Mouse (Mus musculus): ENCODE results near the gene Ncaph2. TPM values are rescaled to one million over a fixed set of nuclear protein-coding genes. Genes with fewer than 3 reads are reported as not detected.

The Ncaph2 gene
- polyA plus RNA-seq, 1 experiment = 370 TPM

DNA sequence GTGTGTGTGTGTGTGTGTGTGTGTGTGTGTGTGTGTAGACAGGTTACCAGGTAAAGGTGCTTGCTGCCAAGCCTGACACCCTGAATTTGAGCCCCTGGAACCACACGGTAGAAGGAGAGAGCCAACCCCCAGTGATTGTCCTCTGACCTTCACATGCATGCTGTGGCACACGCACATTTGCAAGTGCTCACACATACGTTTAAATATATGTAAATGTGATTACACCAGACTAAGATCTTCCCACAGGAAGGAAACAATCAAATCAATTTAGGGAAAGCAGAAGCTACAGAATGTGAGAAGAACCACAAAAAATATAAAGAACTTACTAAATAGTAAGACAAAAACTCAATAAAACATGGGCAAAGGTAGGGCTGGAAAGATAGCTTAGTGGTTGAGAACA is 15.4 kb upstream of the Ncaph2 start:
- H3K4me3 ChIP-seq (ENCODE audit: control insufficient read depth, insufficient read depth, low read length) = no peak overlapping the region
- H3K27me3 ChIP-seq (ENCODE audit: control insufficient read depth, insufficient read depth, low read length) = no peaks in the 10 kb centered on the region
- WGBS = 43% methylated on average over 3 of the region's 3 CpGs
- no peak overlapping the region for H3K27ac ChIP-seq (ENCODE audit: control insufficient read depth, insufficient read depth, low read length)
- peaks cover 4% of the 10 kb centered on the region; the same call in 1 of the 2 replicates for H3K4me1 ChIP-seq (replicated peaks; ENCODE audit: control insufficient read depth, insufficient read depth, low read length)
- no peaks in the 10 kb centered on the region for H3K36me3 ChIP-seq (ENCODE audit: control insufficient read depth, insufficient read depth, low read length)
- TF ChIP-seq POLR2A (IDR thresholded peaks at IDR 0.05; ENCODE audit: control insufficient read depth, extremely low read depth, insufficient read depth, low read length, poor library complexity) = no peak
- no peak for TF ChIP-seq CTCF (IDR thresholded peaks at IDR 0.05; ENCODE audit: borderline replicate concordance, control insufficient read depth, extremely low read depth, insufficient read depth, low read length, poor library complexity)
- DNase-seq = no peak

DNA sequence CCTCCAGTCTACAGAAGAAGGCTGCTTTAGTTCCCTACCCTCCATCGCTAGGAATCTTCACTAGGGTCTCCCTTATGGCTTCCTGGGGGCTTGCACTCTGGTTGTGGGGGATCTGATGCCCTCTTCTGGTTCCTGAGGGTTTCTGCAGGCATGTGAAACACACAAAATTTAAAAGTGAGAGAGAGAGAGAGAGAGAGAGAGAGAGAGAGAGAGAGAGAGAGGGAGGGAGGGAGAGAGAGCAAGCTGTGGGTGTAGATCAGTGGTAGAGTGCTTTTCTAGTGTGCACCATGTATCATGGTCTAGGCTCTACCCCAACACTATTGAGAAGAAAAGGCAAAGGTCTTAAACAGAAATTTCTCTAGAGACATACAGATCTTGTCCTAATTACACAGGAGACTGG is 13.8 kb upstream of the Ncaph2 start:
- DNase-seq = no peak
- WGBS = 85% methylated on average over 1 of the region's 1 CpGs
- Histone ChIP-seq H3K27me3 (ENCODE audit: control insufficient read depth, insufficient read depth, low read length) (no peaks in the 10 kb centered on the region), H3K4me3 (ENCODE audit: control insufficient read depth, insufficient read depth, low read length) (no peak overlapping the region), H3K27ac (ENCODE audit: control insufficient read depth, insufficient read depth, low read length) (no peak overlapping the region), H3K36me3 (ENCODE audit: control insufficient read depth, insufficient read depth, low read length) (no peaks in the 10 kb centered on the region), H3K4me1 (replicated peaks; ENCODE audit: control insufficient read depth, insufficient read depth, low read length) (peaks cover 4% of the 10 kb centered on the region; the same call in 1 of the 2 replicates)
- TF ChIP-seq POLR2A (IDR thresholded peaks at IDR 0.05; ENCODE audit: control insufficient read depth, extremely low read depth, insufficient read depth, low read length, poor library complexity) (no peak), CTCF (IDR thresholded peaks at IDR 0.05; ENCODE audit: borderline replicate concordance, control insufficient read depth, extremely low read depth, insufficient read depth, low read length, poor library complexity) (no peak)

DNA sequence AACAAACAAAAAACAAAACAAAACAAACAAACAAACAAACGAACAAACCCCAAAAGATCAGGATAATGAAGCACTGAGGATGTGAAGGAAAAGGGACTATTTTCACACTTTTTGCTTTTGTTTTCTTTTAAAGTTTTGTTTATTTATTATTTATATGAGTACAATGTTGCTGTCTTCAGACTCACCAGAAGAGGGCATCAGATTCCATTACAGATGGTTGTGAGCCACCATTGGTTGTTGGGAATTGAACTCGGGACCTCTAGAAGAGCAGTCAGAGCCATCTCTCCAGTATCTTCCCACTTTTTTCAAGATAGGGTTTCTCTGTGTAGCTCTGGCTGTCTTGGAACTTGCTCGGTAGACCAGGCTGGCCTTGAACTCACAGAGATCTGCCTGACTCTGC is 12.2 kb upstream of the Ncaph2 start:
- H3K27me3 ChIP-seq (ENCODE audit: control insufficient read depth, insufficient read depth, low read length) = no peaks in the 10 kb centered on the region
- H3K36me3 ChIP-seq (ENCODE audit: control insufficient read depth, insufficient read depth, low read length) = no peaks in the 10 kb centered on the region
- no peak overlapping the region for H3K27ac ChIP-seq (ENCODE audit: control insufficient read depth, insufficient read depth, low read length)
- TF ChIP-seq CTCF (IDR thresholded peaks at IDR 0.05; ENCODE audit: borderline replicate concordance, control insufficient read depth, extremely low read depth, insufficient read depth, low read length, poor library complexity) = no peak
- TF ChIP-seq POLR2A (IDR thresholded peaks at IDR 0.05; ENCODE audit: control insufficient read depth, extremely low read depth, insufficient read depth, low read length, poor library complexity) = no peak
- no peak overlapping the region for H3K4me3 ChIP-seq (ENCODE audit: control insufficient read depth, insufficient read depth, low read length)
- H3K4me1 ChIP-seq (replicated peaks; ENCODE audit: control insufficient read depth, insufficient read depth, low read length) = peaks cover 4% of the 10 kb centered on the region; the same call in 1 of the 2 replicates
- DNase-seq = no peak
- 90% methylated on average over 3 of the region's 3 CpGs for WGBS

DNA sequence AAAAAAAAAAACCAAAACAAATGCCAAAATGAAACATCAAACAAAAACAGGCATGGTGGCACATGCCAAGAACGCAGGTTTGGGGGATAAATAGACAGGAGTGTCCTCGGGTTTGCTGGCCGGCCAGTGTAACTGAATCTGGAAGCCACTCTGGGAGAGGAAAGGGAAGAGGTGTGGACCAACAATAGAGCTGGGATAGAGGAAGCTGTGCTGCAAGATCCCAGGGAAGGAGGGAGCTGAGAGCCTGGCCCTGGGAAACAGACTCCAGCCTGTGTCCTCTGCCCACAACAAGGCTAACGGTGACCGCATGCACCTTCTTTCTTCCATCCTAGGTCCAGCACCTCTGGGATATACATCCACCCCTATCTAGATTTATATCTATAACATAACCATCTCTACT is 5.1 kb upstream of the Ncaph2 start:
- no peak overlapping the region for H3K4me3 ChIP-seq (ENCODE audit: control insufficient read depth, insufficient read depth, low read length)
- H3K36me3 ChIP-seq (ENCODE audit: control insufficient read depth, insufficient read depth, low read length) = peaks cover 21% of the 10 kb centered on the region
- DNase-seq = no peak
- H3K27me3 ChIP-seq (ENCODE audit: control insufficient read depth, insufficient read depth, low read length) = no peaks in the 10 kb centered on the region
- TF ChIP-seq CTCF (IDR thresholded peaks at IDR 0.05; ENCODE audit: borderline replicate concordance, control insufficient read depth, extremely low read depth, insufficient read depth, low read length, poor library complexity) (no peak), POLR2A (IDR thresholded peaks at IDR 0.05; ENCODE audit: control insufficient read depth, extremely low read depth, insufficient read depth, low read length, poor library complexity) (no peak)
- WGBS = 97% methylated on average over 5 of the region's 5 CpGs
- H3K27ac ChIP-seq (ENCODE audit: control insufficient read depth, insufficient read depth, low read length) = no peak overlapping the region
- H3K4me1 ChIP-seq (replicated peaks; ENCODE audit: control insufficient read depth, insufficient read depth, low read length) = peaks cover 12% of the 10 kb centered on the region

DNA sequence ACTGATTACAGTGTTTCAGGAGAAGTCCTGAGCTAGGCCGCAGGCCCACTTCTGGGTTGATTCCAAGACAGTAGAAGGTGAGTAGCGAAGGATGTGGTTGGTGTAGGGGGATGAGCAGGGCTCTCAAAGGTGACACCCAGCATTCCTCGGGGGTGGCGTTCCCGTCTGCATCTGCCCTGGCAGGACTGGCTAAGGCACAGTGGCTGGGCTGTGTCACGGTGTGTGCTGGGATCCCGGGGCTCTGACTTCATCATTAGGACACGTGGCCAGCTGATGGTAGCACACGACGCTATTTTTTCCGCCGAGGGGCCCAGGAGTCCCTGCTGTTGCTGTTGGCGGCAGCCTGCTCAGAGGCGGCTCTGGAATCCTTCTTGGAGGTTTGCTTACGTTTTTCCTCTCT is 4.2 kb upstream of the Ncaph2 start:
- no peak overlapping the region for H3K4me3 ChIP-seq (ENCODE audit: control insufficient read depth, insufficient read depth, low read length)
- H3K27ac ChIP-seq (ENCODE audit: control insufficient read depth, insufficient read depth, low read length) = no peak overlapping the region
- TF ChIP-seq CTCF (IDR thresholded peaks at IDR 0.05; ENCODE audit: borderline replicate concordance, control insufficient read depth, extremely low read depth, insufficient read depth, low read length, poor library complexity) (no peak), POLR2A (IDR thresholded peaks at IDR 0.05; ENCODE audit: control insufficient read depth, extremely low read depth, insufficient read depth, low read length, poor library complexity) (no peak)
- 96% methylated on average over 15 of the region's 15 CpGs for WGBS
- H3K27me3 ChIP-seq (ENCODE audit: control insufficient read depth, insufficient read depth, low read length) = no peaks in the 10 kb centered on the region
- H3K4me1 ChIP-seq (replicated peaks; ENCODE audit: control insufficient read depth, insufficient read depth, low read length) = peaks cover 13% of the 10 kb centered on the region
- no peak for DNase-seq
- H3K36me3 ChIP-seq (ENCODE audit: control insufficient read depth, insufficient read depth, low read length) = peaks cover 21% of the 10 kb centered on the region

DNA sequence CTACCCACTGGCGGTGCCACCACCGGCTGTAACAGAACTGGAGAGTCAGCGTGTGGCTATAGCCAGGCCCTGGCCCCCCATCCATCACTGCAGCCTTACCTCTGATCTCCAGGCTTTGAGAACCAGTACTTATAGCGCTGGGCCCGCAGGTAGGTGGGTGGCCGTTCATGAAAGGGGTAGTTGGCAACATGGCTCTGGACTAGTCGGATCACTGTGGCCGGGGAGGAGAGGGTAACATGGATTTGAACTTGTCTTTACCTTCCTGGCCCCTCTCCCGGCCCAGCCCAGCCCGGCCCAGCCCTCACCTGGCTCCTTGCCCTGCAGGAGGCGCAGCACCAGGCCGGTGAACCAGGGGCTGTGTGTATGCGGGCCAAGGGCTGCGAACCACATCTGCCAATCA is 3.5 kb upstream of the Ncaph2 start:
- H3K27ac ChIP-seq (ENCODE audit: control insufficient read depth, insufficient read depth, low read length) = no peak overlapping the region
- H3K4me1 ChIP-seq (replicated peaks; ENCODE audit: control insufficient read depth, insufficient read depth, low read length) = peaks cover 15% of the 10 kb centered on the region
- no peaks in the 10 kb centered on the region for H3K27me3 ChIP-seq (ENCODE audit: control insufficient read depth, insufficient read depth, low read length)
- no peak for DNase-seq
- peaks cover 21% of the 10 kb centered on the region for H3K36me3 ChIP-seq (ENCODE audit: control insufficient read depth, insufficient read depth, low read length)
- no peak for TF ChIP-seq CTCF (IDR thresholded peaks at IDR 0.05; ENCODE audit: borderline replicate concordance, control insufficient read depth, extremely low read depth, insufficient read depth, low read length, poor library complexity)
- no peak for TF ChIP-seq POLR2A (IDR thresholded peaks at IDR 0.05; ENCODE audit: control insufficient read depth, extremely low read depth, insufficient read depth, low read length, poor library complexity)
- no peak overlapping the region for H3K4me3 ChIP-seq (ENCODE audit: control insufficient read depth, insufficient read depth, low read length)
- WGBS = 97% methylated on average over 14 of the region's 14 CpGs

DNA sequence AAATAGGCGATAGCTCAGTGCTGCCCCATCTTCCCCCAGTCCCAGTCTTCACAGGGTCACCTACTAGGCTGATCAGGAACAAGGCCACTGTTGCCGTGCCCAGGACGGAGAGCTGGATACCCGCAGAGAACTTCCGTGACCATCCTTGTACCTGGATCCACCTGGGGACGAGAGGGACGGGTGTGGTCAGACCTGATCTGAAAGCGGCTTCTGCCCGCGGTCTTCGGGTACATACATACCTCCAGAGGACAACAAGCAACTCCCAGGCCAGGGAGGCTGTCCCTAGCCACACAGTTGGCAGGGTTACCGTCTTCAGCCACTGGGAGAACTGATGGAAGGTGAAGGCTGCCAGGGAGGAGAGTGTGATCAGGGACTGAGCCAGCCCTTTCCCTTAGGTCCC is 2.7 kb upstream of the Ncaph2 start:
- Histone ChIP-seq H3K4me3 (ENCODE audit: control insufficient read depth, insufficient read depth, low read length) (no peak overlapping the region), H3K27ac (ENCODE audit: control insufficient read depth, insufficient read depth, low read length) (no peak overlapping the region), H3K4me1 (replicated peaks; ENCODE audit: control insufficient read depth, insufficient read depth, low read length) (peaks cover 15% of the 10 kb centered on the region), H3K27me3 (ENCODE audit: control insufficient read depth, insufficient read depth, low read length) (no peaks in the 10 kb centered on the region), H3K36me3 (ENCODE audit: control insufficient read depth, insufficient read depth, low read length) (peaks cover 21% of the 10 kb centered on the region)
- DNase-seq = no peak
- no peak for TF ChIP-seq POLR2A (IDR thresholded peaks at IDR 0.05; ENCODE audit: control insufficient read depth, extremely low read depth, insufficient read depth, low read length, poor library complexity)
- TF ChIP-seq CTCF (IDR thresholded peaks at IDR 0.05; ENCODE audit: borderline replicate concordance, control insufficient read depth, extremely low read depth, insufficient read depth, low read length, poor library complexity) = no peak
- whole genome bisulfite sequencing = over 99% methylated on average over 12 of the region's 12 CpGs
